Mouse (Mus musculus) stomach, embryonic 14.5 days (tissue): ENCODE results near the gene Arhgef16. TPM values are rescaled to one million over a fixed set of nuclear protein-coding genes. Genes with fewer than 3 reads are reported as not detected.
A peak's percentile ranks its signal among the peaks of the same experiment; 100 is the strongest.

Source experiments
- ATAC-seq: fragments of 200-750 bp; cut with Nextera tagmentation; 2 replicates; pipeline ENCODE4 v1.8.0; 2017; ENCODE audit warnings: low read depth, moderate TSS enrichment; ENCODE audit not compliant: insufficient number of reproducible peaks, insufficient read depth, low FRiP score
- H3K27ac ChIP-seq: fragments of 300-500 bp; sonication (generic); 2 replicates; pipeline ENCODE4 v1.5.1; 2014; ENCODE audit warnings: mild to moderate bottlenecking, low read length, moderate library complexity, mixed read lengths
- H3K27me3 ChIP-seq: fragments of 300-500 bp; sonication (generic); 2 replicates; pipeline ENCODE4 v1.6.1; 2014; ENCODE audit warnings: low read length, control low read depth, mixed read lengths; ENCODE audit not compliant: control insufficient read depth, insufficient read depth
- H3K36me3 ChIP-seq: fragments of 300-500 bp; sonication (generic); 2 replicates; pipeline ENCODE4 v1.6.1; 2014; ENCODE audit warnings: mild to moderate bottlenecking, control low read depth, low read length, moderate library complexity, mixed read lengths; ENCODE audit not compliant: control insufficient read depth, insufficient read depth
- H3K4me1 ChIP-seq: fragments of 300-500 bp; sonication (generic); 2 replicates; pipeline ENCODE4 v1.6.1; 2014; ENCODE audit warnings: low read length, control low read depth, mixed read lengths; ENCODE audit not compliant: control insufficient read depth, insufficient read depth
- H3K4me2 ChIP-seq: fragments of 300-500 bp; sonication (generic); replicated peaks from 2 replicates; pipeline ENCODE4 v1.6.1; 2014; ENCODE audit warnings: low read depth, low read length, control low read depth
- H3K4me3 ChIP-seq: fragments of 300-500 bp; sonication (generic); 2 replicates; pipeline ENCODE4 v1.5.1; 2014; ENCODE audit warnings: low read depth, low read length, control low read depth
- H3K9ac ChIP-seq: fragments of 300-500 bp; sonication (generic); replicated peaks from 2 replicates; pipeline ENCODE4 v1.6.1; 2014; ENCODE audit warnings: low read depth, mild to moderate bottlenecking, control low read depth, low read length, moderate library complexity, mixed read lengths
- H3K9me3 ChIP-seq: fragments of 300-500 bp; sonication (generic); 2 replicates; pipeline ENCODE4 v1.6.1; 2016; ENCODE audit warnings: low read depth, low read length, control low read depth; ENCODE audit not compliant: control insufficient read depth
- WGBS: fragments of 180-500 bp; shearing (Covaris S2); extraction: QIAGEN DNeasy Blood & Tissue Kit; methylation state at CpG from one replicate; pipeline ENCODE4 v1.1.7; 2014; 5-methylcytosine and 5-hydroxymethylcytosine counted together
- polyA plus RNA-seq: library from polyadenylated mRNA; unstranded; fragments of >200 nt; fragmentation: Nextera tagmentation; extraction: Ambion mirVana; gene quantifications from 2 replicates; pipeline ENCODE4 v1.2.1, GENCODE M21; 2014

Arhgef16 gene
- polyA plus RNA-seq, 1 experiment from 2014 or later, result 23.7 TPM

DNA sequence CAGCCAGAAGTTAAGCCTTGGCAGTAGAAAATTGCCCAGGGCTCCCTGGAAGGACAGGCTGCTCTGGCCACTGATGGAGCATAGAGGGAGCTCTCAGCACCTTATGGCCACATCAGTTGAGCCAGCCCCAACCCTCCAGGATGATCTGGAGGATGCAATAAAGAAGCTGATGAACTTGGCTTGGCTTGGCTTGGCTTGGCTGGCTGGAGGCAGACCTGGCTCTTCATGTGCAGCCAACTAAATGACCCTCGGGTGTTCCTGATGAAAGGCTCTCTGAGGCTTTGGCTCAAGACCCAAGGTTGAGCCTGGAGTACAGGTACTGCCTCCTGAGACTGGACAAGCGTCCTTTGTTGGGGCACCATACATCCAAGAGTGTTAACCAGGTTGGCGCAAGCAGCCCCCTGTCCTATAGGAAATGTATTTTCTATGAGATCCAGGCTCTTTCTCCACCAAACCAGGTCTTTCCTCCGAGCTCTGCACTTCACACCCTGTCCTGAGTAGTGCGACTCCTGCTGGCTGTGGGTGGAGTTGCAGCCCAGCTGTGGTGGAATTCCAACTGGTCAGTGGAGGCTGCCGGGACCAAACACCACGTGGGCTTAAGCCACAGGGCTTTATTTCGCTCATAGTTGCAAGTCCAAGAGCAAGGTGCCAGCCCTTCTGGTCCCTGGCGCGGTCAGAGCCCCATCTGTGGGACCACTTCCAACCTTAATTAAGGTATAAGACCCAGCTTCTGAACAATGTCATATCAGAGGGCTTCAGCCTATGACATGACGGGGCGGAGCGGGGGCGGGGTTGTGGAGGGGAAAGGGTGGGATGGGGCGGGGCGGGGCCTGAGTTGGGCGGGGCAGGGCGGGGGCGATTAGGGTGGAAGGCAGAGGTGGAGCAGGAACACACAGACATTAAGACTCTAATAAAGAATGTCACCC lies 55.1 kb downstream of the Arhgef16 start:
- 6% methylated on average over 19 of the region's 19 CpGs for WGBS
- H3K4me2 ChIP-seq, result peak overlapping the region; percentile 40
- ATAC-seq, result peak; percentile 53
- H3K4me3 ChIP-seq, result no peak overlapping the region
- 0 out of 2 replicates have a peak, but pooled peaks cover 7% of the 10 kb centered on the region for H3K4me1 ChIP-seq
- H3K9ac ChIP-seq, result no peak overlapping the region
- no peaks in the 10 kb centered on the region for H3K27me3 ChIP-seq
- no peaks in the 10 kb centered on the region for H3K36me3 ChIP-seq
- no peaks in the 10 kb centered on the region for H3K9me3 ChIP-seq
- H3K27ac ChIP-seq, result no peak overlapping the region

DNA sequence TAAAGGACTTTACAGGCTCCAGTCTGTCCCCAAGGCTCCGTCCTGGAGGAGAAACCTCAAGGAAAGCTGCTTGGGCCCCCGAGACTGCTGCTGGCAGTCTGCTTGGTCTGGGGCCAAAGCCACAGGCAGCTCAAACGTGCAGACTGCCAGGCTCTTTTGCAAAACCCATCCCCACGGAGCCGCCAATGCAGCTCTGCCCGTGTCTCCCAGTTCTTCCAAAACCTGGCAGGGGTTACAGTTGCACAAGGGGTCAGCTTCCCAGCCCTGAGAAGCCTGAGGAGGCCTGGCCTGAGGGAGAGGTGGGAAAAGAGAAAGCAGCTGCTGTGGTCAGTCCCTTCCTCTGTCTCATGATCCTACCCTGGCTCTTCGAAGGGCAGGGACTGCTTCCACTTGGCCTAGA lies 56.1 kb downstream of the Arhgef16 start:
- H3K4me3 ChIP-seq, result no peak overlapping the region
- WGBS, result 77% methylated on average over 7 of the region's 7 CpGs
- no peak overlapping the region for H3K9ac ChIP-seq
- H3K36me3 ChIP-seq, result no peaks in the 10 kb centered on the region
- no peaks in the 10 kb centered on the region for H3K27me3 ChIP-seq
- no peak for ATAC-seq
- H3K9me3 ChIP-seq, result no peaks in the 10 kb centered on the region
- no peak overlapping the region for H3K27ac ChIP-seq
- no peak overlapping the region for H3K4me2 ChIP-seq
- H3K4me1 ChIP-seq, result 0 out of 2 replicates have a peak, but pooled peaks cover 7% of the 10 kb centered on the region

DNA sequence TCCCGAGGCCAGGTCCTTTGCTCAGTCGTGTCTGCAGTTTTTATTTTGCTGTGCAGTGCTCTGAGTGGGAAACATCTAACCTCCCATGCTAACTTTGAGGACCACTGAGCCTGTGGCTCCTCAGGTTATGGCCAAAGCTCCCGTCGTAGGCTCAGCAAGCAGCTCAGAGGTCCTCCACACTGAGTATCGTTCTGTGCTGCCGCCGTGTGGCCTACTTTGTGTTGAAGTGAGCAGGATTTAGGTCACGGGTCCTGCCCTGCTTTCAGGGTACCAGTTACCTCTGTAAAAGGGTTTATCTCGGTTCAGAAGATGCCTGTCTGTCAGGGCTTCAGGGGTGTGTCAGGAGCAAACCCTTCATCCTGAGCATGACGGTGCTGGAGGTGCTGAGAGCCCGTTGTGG lies 60.9 kb downstream of the Arhgef16 start:
- Histone ChIP-seq H3K4me2 (no peak overlapping the region), H3K9me3 (no peaks in the 10 kb centered on the region), H3K27me3 (no peaks in the 10 kb centered on the region), H3K4me1 (peaks cover 11% of the 10 kb centered on the region; the same call in 1 of the 2 replicates), H3K27ac (no peak overlapping the region), H3K36me3 (no peaks in the 10 kb centered on the region), H3K9ac (no peak overlapping the region), H3K4me3 (no peak overlapping the region)
- WGBS, result 70% methylated on average over 11 of the region's 11 CpGs
- ATAC-seq, result no peak

DNA sequence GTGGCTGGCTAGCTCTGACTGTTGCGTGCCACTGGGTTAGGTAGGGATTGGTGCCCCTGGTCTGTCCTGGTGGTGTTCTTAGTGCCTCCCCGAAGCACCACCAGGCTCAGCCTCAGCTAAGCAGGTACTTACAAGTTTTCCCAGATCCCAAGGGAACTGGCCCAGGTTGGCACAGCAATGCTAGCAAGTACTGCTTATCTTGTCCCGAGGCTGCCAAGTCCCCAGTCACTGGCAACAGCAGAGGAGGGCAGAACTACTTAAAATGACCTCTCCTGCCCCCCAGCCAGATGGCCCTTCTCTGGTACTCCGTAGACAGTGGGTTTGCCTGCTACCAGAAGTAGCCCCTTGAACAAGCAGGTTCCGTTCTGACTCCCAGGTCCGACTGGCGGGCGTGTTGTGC lies 62.3 kb downstream of the Arhgef16 start:
- Histone ChIP-seq H3K9me3 (no peaks in the 10 kb centered on the region), H3K27ac (no peak overlapping the region), H3K4me2 (no peak overlapping the region), H3K27me3 (no peaks in the 10 kb centered on the region), H3K36me3 (no peaks in the 10 kb centered on the region), H3K4me1 (peaks cover 13% of the 10 kb centered on the region; the same call in 1 of the 2 replicates), H3K4me3 (no peak overlapping the region), H3K9ac (no peak overlapping the region)
- 85% methylated on average over 8 of the region's 8 CpGs for WGBS
- no peak for ATAC-seq

DNA sequence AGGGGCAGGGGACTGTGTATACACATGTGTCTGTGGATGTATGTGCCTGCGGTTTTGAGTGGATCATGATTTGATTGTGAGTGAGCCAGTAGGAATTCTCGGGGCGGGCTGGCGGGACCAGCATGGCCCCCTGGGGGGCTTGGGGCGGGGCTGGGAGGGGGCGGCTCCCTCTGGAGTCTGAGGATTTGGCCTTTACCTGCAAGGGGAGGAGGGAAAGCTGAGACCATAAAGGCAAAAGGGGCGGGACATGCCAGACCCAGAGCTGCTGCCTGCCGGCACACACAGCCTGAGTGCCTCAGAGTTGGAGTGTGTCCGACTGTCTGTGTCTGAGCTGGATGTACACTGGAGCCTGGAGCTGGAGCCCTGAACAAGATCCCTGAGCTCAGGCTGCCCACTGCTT lies 64.2 kb downstream of the Arhgef16 start:
- H3K4me3 ChIP-seq, result peak overlapping the region; percentile 17
- no peaks in the 10 kb centered on the region for H3K27me3 ChIP-seq
- no peaks in the 10 kb centered on the region for H3K9me3 ChIP-seq
- peak overlapping the region; percentile 49 for H3K4me2 ChIP-seq
- H3K36me3 ChIP-seq, result no peaks in the 10 kb centered on the region
- 4% methylated on average over 8 of the region's 9 CpGs for WGBS
- peaks cover 15% of the 10 kb centered on the region; the same call in 1 of the 2 replicates for H3K4me1 ChIP-seq
- H3K9ac ChIP-seq, result peak overlapping the region; percentile 18; the same call in 1 of the 2 replicates
- ATAC-seq, result peak; percentile 77
- H3K27ac ChIP-seq, result no peak overlapping the region; the same call in 1 of the 2 replicates

DNA sequence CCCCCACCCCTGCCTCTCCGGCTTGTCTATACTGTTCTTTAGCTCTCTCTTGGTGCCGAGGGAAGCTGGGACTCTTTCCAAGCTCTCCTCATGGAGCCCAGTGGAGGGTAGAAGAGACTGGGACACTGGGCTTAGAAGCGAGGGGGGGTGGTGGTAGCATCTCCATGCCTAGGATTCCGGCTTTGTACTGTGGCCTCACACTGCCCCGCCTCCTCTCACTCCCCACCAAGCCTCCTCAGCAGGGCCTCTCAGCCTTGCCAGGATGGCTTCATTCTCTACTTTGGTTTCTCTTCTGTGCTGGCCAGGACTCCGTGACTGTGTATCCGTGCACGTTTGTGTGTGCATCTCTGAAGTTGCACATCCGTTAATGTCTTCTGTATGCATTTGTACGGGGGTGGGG lies 64.6 kb downstream of the Arhgef16 start:
- Histone ChIP-seq H3K27ac (no peak overlapping the region; the same call in 1 of the 2 replicates), H3K4me3 (no peak overlapping the region), H3K36me3 (no peaks in the 10 kb centered on the region), H3K4me2 (peak overlapping the region; percentile 49), H3K9ac (peak overlapping the region; percentile 18; the same call in 1 of the 2 replicates), H3K9me3 (no peaks in the 10 kb centered on the region), H3K4me1 (peaks cover 18% of the 10 kb centered on the region; the same call in 1 of the 2 replicates), H3K27me3 (no peaks in the 10 kb centered on the region)
- peak; percentile 47; the same call in 1 of the 2 replicates for ATAC-seq
- 8% methylated on average over 10 of the region's 10 CpGs for WGBS

DNA sequence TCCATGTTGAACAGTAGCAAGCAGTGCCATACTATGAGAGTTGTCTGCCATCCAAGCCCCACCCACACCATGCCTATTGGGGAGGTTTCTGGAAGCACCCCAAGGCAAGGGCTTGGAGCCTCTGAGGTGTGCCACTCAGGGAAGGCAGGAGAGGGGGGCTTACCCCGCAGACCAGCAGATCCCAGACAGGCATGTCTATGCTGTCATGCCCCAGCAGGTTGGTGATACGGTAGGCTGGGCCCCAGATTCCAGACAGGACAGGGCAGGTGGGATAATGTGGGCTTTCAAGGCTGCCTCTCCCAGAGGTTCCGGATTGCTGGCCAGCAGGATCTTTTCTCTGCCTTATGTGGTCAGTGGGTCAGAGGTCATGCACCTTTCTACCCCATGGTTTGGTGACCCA lies 65.5 kb downstream of the Arhgef16 start:
- Histone ChIP-seq H3K9ac (no peak overlapping the region), H3K4me1 (peaks cover 18% of the 10 kb centered on the region; the same call in 1 of the 2 replicates), H3K4me2 (no peak overlapping the region), H3K4me3 (no peak overlapping the region), H3K27me3 (no peaks in the 10 kb centered on the region), H3K9me3 (no peaks in the 10 kb centered on the region), H3K36me3 (no peaks in the 10 kb centered on the region), H3K27ac (no peak overlapping the region; the same call in 1 of the 2 replicates)
- no peak for ATAC-seq
- WGBS, result 68% methylated on average over 3 of the region's 3 CpGs

DNA sequence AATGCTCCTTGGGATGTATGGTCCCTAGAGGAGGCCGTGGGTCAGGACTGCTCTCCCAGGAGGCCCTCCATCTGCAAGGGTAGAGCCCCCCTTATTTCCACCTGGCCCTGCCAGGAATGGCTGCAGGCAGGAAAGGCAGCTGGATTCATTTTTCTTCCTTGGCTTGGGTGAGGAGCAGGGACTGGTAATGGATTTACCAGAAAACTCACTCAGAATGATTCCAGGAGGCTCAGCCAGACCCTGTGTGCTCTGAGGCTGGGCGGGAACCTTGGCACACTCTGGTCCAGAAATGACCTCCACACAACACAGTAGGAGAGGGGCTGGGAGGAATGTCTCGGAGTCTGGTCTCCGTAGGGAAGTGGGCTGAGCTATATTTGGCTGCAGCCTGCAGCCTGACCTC lies 69.2 kb downstream of the Arhgef16 start:
- no peak for ATAC-seq
- WGBS, result 42% methylated on average over 4 of the region's 4 CpGs
- no peak overlapping the region for H3K27ac ChIP-seq

More for the DNA sequence above, 69.2 kb downstream of the Arhgef16 start:
- H3K27me3 ChIP-seq, result no peaks in the 10 kb centered on the region
- no peaks in the 10 kb centered on the region for H3K36me3 ChIP-seq
- H3K4me3 ChIP-seq, result no peak overlapping the region
- peaks cover 10% of the 10 kb centered on the region; the same call in 1 of the 2 replicates for H3K4me1 ChIP-seq
- no peaks in the 10 kb centered on the region for H3K9me3 ChIP-seq
- no peak overlapping the region for H3K9ac ChIP-seq
- no peak overlapping the region for H3K4me2 ChIP-seq
